Mouse (Mus musculus) kidney, postnatal 25 days (tissue): ENCODE data around the gene Cfap45.

Experiments
- DNase-seq, 2 experiments: peaks; one replicate each; pipeline ENCODE4 v3.0.0; 2021; ENCODE audit warnings: mixed read lengths in 2 of 2

The Cfap45 gene

GRCm38 (mm10) chr1:172520576-172521440, at the start of gene Cfap45:
Gene Cfap45 (plus strand): TSS chr1:172520801.
- DNase-seq, result peak; percentile 93 to 96

- no peak for DNase-seq
Measured at GRCm38 (mm10) chr1:172472909-172473308, 47.7 kb upstream of the Cfap45 start.

- no peak for DNase-seq
Measured at GRCm38 (mm10) chr1:172474196-172474595, 46.4 kb upstream of the Cfap45 start.

DNA sequence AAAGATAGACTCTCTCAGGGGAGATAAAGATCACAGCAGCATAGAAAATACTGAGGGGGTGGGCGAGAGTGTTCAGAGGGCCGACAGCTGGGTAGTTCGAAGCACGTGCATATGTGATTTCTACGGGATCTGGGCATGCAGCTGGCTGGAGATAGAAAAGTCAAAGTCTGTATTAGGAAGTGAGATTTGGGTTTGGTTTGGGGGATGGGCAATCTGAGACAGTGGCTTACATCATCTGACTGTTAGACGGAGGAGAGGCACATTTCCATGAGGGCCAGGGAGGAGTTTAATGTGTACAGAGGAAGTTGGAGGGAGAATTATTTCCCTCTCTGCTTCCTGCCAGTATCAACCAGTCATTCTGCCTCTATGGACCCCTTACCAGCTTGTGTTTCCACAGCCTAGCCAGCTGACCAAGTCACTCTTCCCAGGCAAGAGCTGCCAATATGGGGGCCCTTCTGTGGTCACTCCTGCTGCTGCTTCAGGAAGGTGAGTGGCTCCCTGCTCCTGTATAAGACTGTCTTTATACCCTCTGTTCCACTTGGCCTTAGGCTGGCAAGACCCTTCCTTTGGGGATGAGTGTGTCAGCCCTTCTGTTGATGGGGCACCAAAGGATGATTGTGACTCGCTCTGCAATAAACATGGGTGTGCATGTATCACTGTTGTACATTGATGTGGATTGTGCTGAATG, 45.4 kb upstream of the Cfap45 start, which contains the start of gene Slamf9:
TSS of gene Slamf9 (plus strand) at position 305 of the 688 bp plus-strand sequence.
- DNase-seq, result no peak

DNA sequence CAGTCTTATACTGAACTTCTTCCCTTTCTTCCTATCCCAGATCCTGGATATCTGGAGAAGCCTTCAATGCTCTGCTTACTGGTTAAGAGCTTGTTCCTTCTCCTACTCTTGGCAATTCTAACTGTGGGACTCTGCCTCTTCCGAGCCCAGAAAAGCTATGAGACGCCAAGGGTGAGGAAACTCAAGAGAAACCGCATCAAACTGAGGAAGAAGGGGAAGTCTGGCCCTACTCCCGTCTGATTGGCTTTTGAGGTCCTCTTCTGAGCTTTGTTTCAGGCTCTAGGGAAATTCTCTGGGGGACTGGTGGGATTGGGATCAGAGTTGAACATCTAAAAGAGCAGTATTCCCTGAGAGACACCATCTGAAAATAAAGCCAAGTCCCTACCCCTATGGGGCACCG, 42.6 kb upstream of the Cfap45 start:
- DNase-seq, result no peak

DNA sequence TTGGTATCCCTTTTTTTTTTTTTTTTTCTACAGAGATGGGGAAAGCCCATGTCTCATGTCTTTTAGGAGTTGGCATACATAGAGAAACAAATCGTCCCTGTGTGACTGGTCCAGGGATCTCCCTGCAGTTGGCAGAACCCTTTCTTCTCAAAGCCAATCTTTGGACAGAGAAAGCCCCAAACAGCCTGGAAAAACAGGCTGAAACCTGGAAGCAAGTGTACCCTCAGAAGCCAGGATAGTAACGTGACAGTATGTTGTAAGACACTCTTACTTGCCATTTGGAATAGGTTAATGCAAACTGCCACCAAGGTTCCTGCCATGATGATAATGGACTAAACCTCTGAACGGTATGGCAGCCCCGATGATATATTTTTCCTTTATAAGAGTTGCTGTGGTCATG, 40.2 kb upstream of the Cfap45 start:
- no peak for DNase-seq

GRCm38 (mm10) chr1:172481111-172481510, 39.5 kb upstream of the Cfap45 start:
- no peak for DNase-seq

DNA sequence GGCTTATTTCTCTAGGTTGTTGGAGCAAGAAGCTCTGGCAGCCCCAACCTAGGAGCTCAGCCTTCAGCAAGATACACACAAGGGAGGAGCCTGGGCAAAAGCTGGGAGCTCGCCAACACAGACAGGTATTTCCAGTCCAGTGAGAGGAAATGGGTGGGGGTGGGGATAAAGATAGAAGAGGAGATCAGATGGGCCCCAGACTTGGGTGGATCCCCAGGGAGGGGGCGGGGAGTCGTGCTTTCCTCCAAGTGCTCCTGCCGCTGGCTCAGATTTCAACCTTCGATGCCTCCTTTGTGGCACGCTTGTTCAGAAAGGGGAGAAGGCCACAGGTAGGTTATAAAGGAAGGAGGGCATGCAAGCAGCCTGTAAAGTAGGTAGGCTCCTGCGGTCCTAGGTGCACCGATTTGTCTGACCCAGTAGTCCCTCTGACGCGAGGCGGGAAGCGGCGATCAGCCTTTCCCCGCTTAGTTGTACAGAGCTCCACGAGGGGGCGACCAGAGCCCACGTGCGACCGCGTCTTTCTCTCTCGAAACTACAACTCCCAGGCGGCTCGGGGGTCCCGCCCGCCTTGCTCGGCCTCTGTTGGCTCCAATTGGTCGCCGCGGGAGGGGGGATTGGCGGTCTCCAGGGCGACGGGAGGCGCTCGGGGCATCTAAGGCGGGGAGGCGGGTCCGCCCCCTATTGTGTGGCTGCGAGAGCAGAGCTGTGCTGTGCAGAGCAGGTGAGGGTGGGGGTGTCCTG, 38.9 kb upstream of the Cfap45 start, which contains the start of gene Igsf9:
TSS of gene Igsf9 (plus strand) at position 249 of the 741 bp plus-strand sequence.
- peak; percentile 91 to 95 for DNase-seq

GRCm38 (mm10) chr1:172482518-172483360, 37.9 kb upstream of the Cfap45 start:
- peak; percentile 60 to 85 for DNase-seq

- DNase-seq, result no peak
Measured at GRCm38 (mm10) chr1:172483361-172483660, 37.3 kb upstream of the Cfap45 start.

DNA sequence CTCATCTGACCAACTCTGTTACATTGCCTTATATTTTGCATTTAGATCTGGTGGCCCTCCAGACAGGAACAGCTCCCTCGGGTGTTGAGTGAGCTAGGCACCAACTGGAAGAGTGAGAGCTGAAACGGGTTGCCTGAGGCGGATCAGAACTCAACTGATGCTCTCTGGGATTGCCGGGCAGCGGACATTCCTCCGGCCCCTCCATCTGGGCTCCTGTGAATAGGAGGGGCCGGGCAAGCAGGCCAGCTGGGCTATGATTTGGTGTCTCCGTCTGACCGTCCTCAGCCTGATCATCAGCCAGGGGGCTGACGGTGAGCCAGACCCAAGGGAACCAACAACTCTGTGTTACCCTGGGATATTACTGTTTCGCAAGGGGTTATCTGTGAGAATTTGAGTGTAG, 36.4 kb upstream of the Cfap45 start:
- peak in 1 of 2 experiments; percentile 23 for DNase-seq

- DNase-seq, result peak in 1 of 2 experiments; percentile 15
Measured at GRCm38 (mm10) chr1:172484671-172485070, 35.9 kb upstream of the Cfap45 start.

DNA sequence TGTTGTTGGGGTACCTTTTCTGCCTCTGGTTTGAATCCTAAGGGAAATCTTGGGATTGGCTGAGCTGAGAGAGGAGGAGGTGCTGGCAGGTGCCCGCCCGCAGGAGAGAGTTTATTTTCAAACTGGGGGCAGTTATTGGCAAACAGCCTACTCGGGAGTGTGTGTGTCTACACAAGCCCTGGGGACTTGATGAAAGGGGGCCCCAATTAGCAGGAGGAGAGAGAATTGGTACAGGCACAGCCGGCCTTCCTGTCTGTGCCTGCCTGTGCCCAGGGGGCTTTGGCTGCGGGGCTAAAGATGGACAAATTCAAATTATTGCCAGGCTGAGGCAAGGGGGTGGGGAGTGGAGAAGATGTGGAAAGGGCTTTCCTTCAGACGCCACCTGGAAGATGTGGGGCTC, 34.8 kb upstream of the Cfap45 start:
- DNase-seq, result no peak

DNA sequence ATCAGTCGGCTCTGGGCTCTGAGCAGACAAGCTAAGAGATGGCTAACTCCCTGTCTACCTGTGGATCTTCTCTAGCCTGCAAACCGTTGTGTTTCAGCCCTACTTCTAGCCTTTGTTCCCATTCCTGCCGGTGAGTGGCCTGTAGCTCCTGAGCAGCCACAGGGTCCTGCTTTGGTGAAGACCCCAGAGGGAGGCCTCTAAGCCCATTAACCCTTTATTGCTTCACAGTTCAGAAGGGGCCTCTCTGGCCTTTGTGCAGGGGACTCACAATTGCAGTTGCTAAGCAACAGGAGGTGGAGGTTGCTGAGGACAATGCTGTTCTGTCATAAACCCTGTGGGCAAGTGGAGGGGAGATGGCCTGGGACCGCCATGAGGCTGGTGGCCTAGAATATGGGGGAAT, 34.4 kb upstream of the Cfap45 start:
- no peak for DNase-seq

GRCm38 (mm10) chr1:172486651-172487050, 34.0 kb upstream of the Cfap45 start:
- no peak for DNase-seq

DNA sequence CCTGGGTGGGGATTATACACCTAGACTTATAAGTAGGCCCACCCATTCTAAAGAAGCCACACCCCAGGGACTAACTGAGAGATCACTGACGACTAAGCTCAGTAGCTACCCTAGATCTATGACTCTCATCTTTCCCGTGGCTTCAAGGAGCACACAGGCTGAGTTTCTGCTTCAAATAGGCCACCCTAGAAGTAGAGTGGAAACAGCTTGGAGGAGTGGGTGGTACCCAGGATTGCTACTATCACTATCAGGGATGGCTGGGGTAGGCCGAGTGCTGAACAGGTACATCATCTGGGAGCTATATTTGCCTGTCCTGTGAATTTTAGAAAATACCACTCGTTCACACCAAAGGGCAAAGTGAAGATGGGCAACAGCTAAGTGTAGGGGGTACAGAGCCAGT, 32.7 kb upstream of the Cfap45 start:
- no peak for DNase-seq

DNA sequence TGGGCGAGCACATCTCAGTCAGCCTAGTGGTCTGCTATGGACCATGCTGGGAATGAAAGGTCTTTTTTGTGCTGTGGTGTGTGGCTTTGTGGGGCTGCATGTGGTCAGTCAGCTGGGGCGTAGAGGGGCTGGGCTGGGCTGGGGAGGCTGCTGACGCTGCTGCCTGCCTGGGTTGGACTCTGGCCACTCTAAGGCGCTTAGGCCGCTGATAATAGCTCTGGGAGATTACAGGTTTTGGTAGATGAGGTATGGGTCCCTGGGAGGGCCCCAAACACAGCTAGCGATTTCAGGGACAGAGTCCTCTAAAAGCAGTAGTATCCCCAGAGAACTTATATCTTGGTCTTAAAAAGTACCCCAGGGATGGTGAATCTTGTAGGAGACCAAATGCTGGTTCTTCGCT, 31.8 kb upstream of the Cfap45 start:
- DNase-seq, result no peak

DNA sequence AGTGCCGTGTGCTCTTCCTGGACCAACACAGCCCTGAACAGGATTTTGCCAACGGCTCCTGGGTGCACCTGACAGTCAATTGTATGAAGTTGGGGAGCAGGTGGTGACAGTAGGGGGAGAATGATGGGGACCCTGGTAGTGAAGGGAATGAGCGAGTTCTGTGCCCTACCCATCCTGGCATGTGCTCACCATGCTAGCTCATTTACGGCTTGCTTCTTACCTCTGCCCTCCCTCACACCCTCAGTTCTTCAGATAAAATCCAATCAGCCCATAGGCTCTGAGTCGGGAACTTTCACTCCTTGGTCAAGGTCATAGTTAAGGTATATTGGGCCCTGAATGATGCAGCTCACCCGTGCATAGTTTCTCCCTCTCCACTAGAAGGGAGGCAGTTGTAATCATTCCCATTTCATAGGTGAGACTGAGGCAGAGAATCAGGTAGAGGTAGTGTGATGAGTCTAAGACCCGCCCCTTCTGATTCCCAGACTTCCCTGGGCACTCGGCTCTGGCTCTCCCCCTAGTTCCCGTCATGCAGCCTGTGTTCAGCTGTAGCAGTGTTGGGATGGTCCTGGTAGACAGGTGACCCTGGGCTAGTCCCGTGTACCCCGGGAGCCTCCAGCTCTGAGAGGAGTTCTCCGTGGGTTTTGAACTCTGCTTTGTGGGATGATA, 30.9 kb upstream of the Cfap45 start:
- DNase-seq, result no peak

GRCm38 (mm10) chr1:172490261-172490661, 30.3 kb upstream of the Cfap45 start:
- DNase-seq, result peak; percentile 90 to 94

GRCm38 (mm10) chr1:172492047-172492446, 28.6 kb upstream of the Cfap45 start:
- peak; percentile 47 to 73 for DNase-seq

GRCm38 (mm10) chr1:172493516-172493915, 27.1 kb upstream of the Cfap45 start:
- DNase-seq, result no peak

DNA sequence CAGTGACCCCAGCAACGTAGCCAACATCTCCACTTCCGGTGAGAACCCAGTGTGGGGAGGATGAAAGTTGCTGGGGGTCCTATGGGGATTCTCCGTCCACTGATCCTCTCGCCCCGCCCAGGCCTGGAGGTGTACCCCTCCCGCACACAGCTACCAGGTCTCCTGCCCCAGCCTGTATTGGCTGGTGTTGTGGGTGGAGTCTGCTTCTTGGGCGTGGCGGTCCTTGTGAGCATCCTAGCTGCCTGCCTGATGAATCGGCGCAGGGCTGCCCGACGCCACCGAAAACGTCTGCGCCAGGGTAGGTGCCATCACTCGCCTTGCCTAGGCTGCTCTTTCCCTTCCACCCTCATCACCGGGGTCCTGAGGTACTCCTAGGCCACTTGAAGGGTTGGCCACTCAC, 24.6 kb upstream of the Cfap45 start:
- DNase-seq, result no peak
